Mouse (Mus musculus) left cerebral cortex, postnatal 14 days (tissue): Measurements from ENCODE around the gene Tha1. TPM values are rescaled to one million over a fixed set of nuclear protein-coding genes. Genes with fewer than 3 reads are reported as not detected.

ENCODE experiments used
- DNase-seq, 2 experiments: peaks; one replicate each; pipeline ENCODE4 v3.0.0; 2021 to 2022; ENCODE audit warnings: low spot score in 2 of 2, mixed read lengths in 1 of 2
- intact Hi-C: fragments of 180-260 bp; cut with DNase I; formaldehyde crosslinking; loops from one replicate; pipeline ENCODE4 v1.15.1; 2025
- long read RNA-seq, 2 experiments: library from polyadenylated mRNA; stranded (forward); transcript quantifications; one replicate each; pipeline ENCODE4 v2.0.0; 2021
- total RNA-seq, 2 experiments: library from RNA; stranded (reverse); gene quantifications; 2 replicates each; pipeline ENCODE4 v1.2.3; 2021

Tha1 gene
- total RNA-seq = 1 to 10 TPM; 3.4 to 5.1 TPM
- long read RNA-seq, experiment 1, partial matches to known transcripts = 0 of 2 reads
- long read RNA-seq, experiment 1, other reads (novel, unspliced or antisense) = 0 of 2 reads
- long read RNA-seq, experiment 2, partial matches to known transcripts = 1 of 2 reads
- long read RNA-seq, experiment 2, other reads (novel, unspliced or antisense) = 0 of 2 reads

- peak; percentile 73 to 79 for DNase-seq
These were observed at the start of gene Tha1 for GRCm38 (mm10) chr11:117872861-117873608. Tha1 (minus strand) TSS chr11:117873481.

GRCm38 (mm10) chr11:117919211-117919610 is 45.9 kb upstream of the Tha1 start:
- DNase-seq = no peak
- intact Hi-C loops = no loop called here

More at GRCm38 (mm10) chr11:117872861-117873608, at the start of gene Tha1:
- intact Hi-C loops = loop anchor here (10.0 kb wide), 1 partner anchor 342 kb away; no protein-coding TSS in a partner anchor

- intact Hi-C loops = no loop called here
- no peak for DNase-seq
These were observed 45.3 kb upstream of the Tha1 start for GRCm38 (mm10) chr11:117918541-117918940.

GRCm38 (mm10) chr11:117915837-117916236 is 42.6 kb upstream of the Tha1 start:
- DNase-seq = no peak
- intact Hi-C loops = no loop called here

- DNase-seq = no peak
- intact Hi-C loops = no loop called here
These were observed 42.1 kb upstream of the Tha1 start for GRCm38 (mm10) chr11:117915341-117915740.

- intact Hi-C loops = loop anchor here (5.0 kb wide), 2 partner anchors 58 to 108 kb away; partner anchors contain the start of gene Socs3
- DNase-seq = no peak
These were observed 41.2 kb upstream of the Tha1 start for GRCm38 (mm10) chr11:117914531-117914930.

GRCm38 (mm10) chr11:117912684-117913352 is 39.5 kb upstream of the Tha1 start:
- intact Hi-C loops = loop anchor here (5.0 kb wide), 2 partner anchors 59 to 109 kb away; partner anchors contain the start of gene Socs3
- peak; percentile 68 to 80 for DNase-seq

GRCm38 (mm10) chr11:117909337-117909736 is 36.1 kb upstream of the Tha1 start:
- intact Hi-C loops = no loop called here
- DNase-seq = no peak

- intact Hi-C loops = no loop called here
- no peak for DNase-seq
These were observed 31.2 kb upstream of the Tha1 start for GRCm38 (mm10) chr11:117904442-117904841.

GRCm38 (mm10) chr11:117902282-117902681 is 29.0 kb upstream of the Tha1 start:
- intact Hi-C loops = no loop called here
- DNase-seq = no peak

GRCm38 (mm10) chr11:117896533-117896932 is 23.3 kb upstream of the Tha1 start:
- intact Hi-C loops = no loop called here
- no peak for DNase-seq

GRCm38 (mm10) chr11:117894676-117895075 is 21.4 kb upstream of the Tha1 start:
- no peak for DNase-seq
- intact Hi-C loops = no loop called here

- DNase-seq = no peak
- intact Hi-C loops = no loop called here
These were observed 18.9 kb upstream of the Tha1 start for GRCm38 (mm10) chr11:117892199-117892598.

- intact Hi-C loops = no loop called here
- DNase-seq = no peak
These were observed 18.4 kb upstream of the Tha1 start for GRCm38 (mm10) chr11:117891581-117892175.

GRCm38 (mm10) chr11:117890519-117891282 is 17.4 kb upstream of the Tha1 start:
- intact Hi-C loops = no loop called here
- no peak for DNase-seq

GRCm38 (mm10) chr11:117889887-117890340 is 16.6 kb upstream of the Tha1 start:
- no peak for DNase-seq
- intact Hi-C loops = no loop called here

GRCm38 (mm10) chr11:117888853-117889822 is 15.9 kb upstream of the Tha1 start:
- DNase-seq = peak in 1 of 2 experiments; percentile 38

More at GRCm38 (mm10) chr11:117888853-117889822, 15.9 kb upstream of the Tha1 start:
- intact Hi-C loops = no loop called here
